Mouse (Mus musculus) limb, embryonic 11.5 days (tissue): ENCODE results near the gene Pef1. TPM values are rescaled to one million over a fixed set of nuclear protein-coding genes. Genes with fewer than 3 reads are reported as not detected.

ENCODE experiments used
- ATAC-seq: fragments of 200-750 bp; cut with Nextera tagmentation; 2 replicates; pipeline ENCODE4 v1.8.0; 2017; ENCODE audit warnings: low read depth; ENCODE audit not compliant: insufficient number of reproducible peaks, low FRiP score, low TSS enrichment
- DNase-seq: peaks from one replicate; pipeline ENCODE4 v3.0.0-alpha.2; 2015; ENCODE audit warnings: low spot score
- H3K27ac ChIP-seq: fragments of 300-500 bp; sonication (generic); replicated peaks from 2 replicates; pipeline ENCODE4 v1.5.1; 2014; ENCODE audit warnings: low read depth, mild to moderate bottlenecking, low read length
- H3K27me3 ChIP-seq: fragments of 300-500 bp; sonication (generic); 2 replicates; pipeline ENCODE4 v1.6.1; 2014; ENCODE audit warnings: mild to moderate bottlenecking, low read length, mixed read lengths; ENCODE audit not compliant: control insufficient read depth, insufficient read depth
- H3K36me3 ChIP-seq: fragments of 300-500 bp; sonication (generic); 2 replicates; pipeline ENCODE4 v1.6.1; 2014; ENCODE audit warnings: mild to moderate bottlenecking, low read length, moderate library complexity, mixed read lengths; ENCODE audit not compliant: control insufficient read depth, insufficient read depth
- H3K4me1 ChIP-seq: fragments of 300-500 bp; sonication (generic); 2 replicates; pipeline ENCODE4 v1.6.1; 2014; ENCODE audit warnings: low read length, mixed read lengths; ENCODE audit not compliant: control insufficient read depth, insufficient read depth
- H3K4me2 ChIP-seq: fragments of 300-500 bp; sonication (generic); 2 replicates; pipeline ENCODE4 v1.6.1; 2014; ENCODE audit warnings: low read depth, mild to moderate bottlenecking, moderate library complexity; ENCODE audit not compliant: severe bottlenecking
- H3K4me3 ChIP-seq: fragments of 300-500 bp; sonication (generic); 2 replicates; pipeline ENCODE4 v1.5.1; 2014; ENCODE audit warnings: low read depth, low read length
- H3K9ac ChIP-seq: fragments of 300-500 bp; sonication (generic); 2 replicates; pipeline ENCODE4 v1.6.1; 2014; ENCODE audit warnings: mild to moderate bottlenecking, low read length
- H3K9me3 ChIP-seq: fragments of 300-500 bp; sonication (generic); 2 replicates; pipeline ENCODE4 v1.6.1; 2016; ENCODE audit warnings: low read length; ENCODE audit not compliant: control insufficient read depth
- WGBS: fragments of 180-500 bp; shearing (Covaris S2); extraction: QIAGEN DNeasy Blood & Tissue Kit; methylation state at CpG from one replicate; pipeline ENCODE4 v1.1.7; 2014; 5-methylcytosine and 5-hydroxymethylcytosine counted together
- polyA plus RNA-seq: library from polyadenylated mRNA; unstranded; fragments of >200 nt; fragmentation: Nextera tagmentation; extraction: Ambion mirVana; gene quantifications from 2 replicates; pipeline ENCODE4 v1.2.1, GENCODE M21; 2014

Pef1 gene
- polyA plus RNA-seq, 1 experiment from 2014 or later: 76.5 TPM

DNA sequence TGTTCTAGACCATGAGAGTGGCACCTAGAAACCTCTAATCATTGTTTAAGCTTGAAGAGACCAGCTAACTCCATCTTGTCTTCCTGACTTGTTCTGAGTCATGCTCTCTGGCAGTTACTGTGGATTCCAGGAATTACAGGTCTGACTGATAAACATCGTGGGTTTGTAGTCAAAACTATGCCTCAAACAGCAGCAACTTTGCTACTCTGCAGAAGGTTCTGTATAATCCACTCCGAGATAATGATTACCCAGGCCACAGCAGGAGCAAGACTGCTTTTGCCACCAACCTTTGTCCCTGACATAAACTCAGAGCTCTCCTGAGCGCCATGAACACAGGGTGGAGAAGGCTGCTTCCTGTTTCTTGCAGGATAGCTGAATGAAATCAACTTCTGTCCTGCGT lies 2.2 kb downstream of the Pef1 start:
- no peak overlapping the region for H3K4me2 ChIP-seq
- H3K4me1 ChIP-seq: peaks cover 4% of the 10 kb centered on the region
- no peak overlapping the region for H3K4me3 ChIP-seq
- no peak for DNase-seq
- H3K27me3 ChIP-seq: no peaks in the 10 kb centered on the region
- H3K36me3 ChIP-seq: no peaks in the 10 kb centered on the region
- H3K9ac ChIP-seq: no peak overlapping the region
- no peaks in the 10 kb centered on the region for H3K9me3 ChIP-seq
- ATAC-seq: no peak
- no peak overlapping the region for H3K27ac ChIP-seq
- 83% methylated on average over 4 of the region's 4 CpGs for WGBS

- ATAC-seq: peak; percentile 67
- no peaks in the 10 kb centered on the region for H3K9me3 ChIP-seq
- no peak for DNase-seq
- peak overlapping the region; percentile 81; the same call in 1 of the 2 replicates for H3K4me2 ChIP-seq
- no peaks in the 10 kb centered on the region for H3K27me3 ChIP-seq
- 13% methylated on average over 14 of the region's 14 CpGs for WGBS
- no peaks in the 10 kb centered on the region for H3K36me3 ChIP-seq
- H3K4me3 ChIP-seq: peak overlapping the region; percentile 68
- peaks cover 4% of the 10 kb centered on the region for H3K4me1 ChIP-seq
- no peak overlapping the region for H3K27ac ChIP-seq
- peak overlapping the region; percentile 73; the same call in 1 of the 2 replicates for H3K9ac ChIP-seq
These were observed 4.7 kb downstream of the Pef1 start for GRCm38 (mm10) chr4:130107065-130107443.

GRCm38 (mm10) chr4:130107444-130108131 lies 5.2 kb downstream of the Pef1 start:
- DNase-seq: peak; percentile 100
- H3K4me2 ChIP-seq: peak overlapping the region; percentile 81
- H3K36me3 ChIP-seq: no peaks in the 10 kb centered on the region
- no peaks in the 10 kb centered on the region for H3K9me3 ChIP-seq
- no peak overlapping the region for H3K27ac ChIP-seq
- no peaks in the 10 kb centered on the region for H3K27me3 ChIP-seq
- peak overlapping the region; percentile 68 for H3K4me3 ChIP-seq
- peaks cover 4% of the 10 kb centered on the region for H3K4me1 ChIP-seq
- H3K9ac ChIP-seq: peak overlapping the region; percentile 73
- peak; percentile 92 for ATAC-seq
- WGBS: under 1% methylated on average over 39 of the region's 39 CpGs

- Histone ChIP-seq H3K27me3 (no peaks in the 10 kb centered on the region), H3K36me3 (no peaks in the 10 kb centered on the region), H3K4me3 (no peak overlapping the region), H3K27ac (no peak overlapping the region), H3K4me2 (no peak overlapping the region), H3K9me3 (no peaks in the 10 kb centered on the region), H3K4me1 (peaks cover 4% of the 10 kb centered on the region), H3K9ac (no peak overlapping the region)
- 67% methylated on average over 3 of the region's 3 CpGs for WGBS
- no peak for DNase-seq
- no peak for ATAC-seq
These were observed 6.6 kb downstream of the Pef1 start for GRCm38 (mm10) chr4:130108929-130109328.

DNA sequence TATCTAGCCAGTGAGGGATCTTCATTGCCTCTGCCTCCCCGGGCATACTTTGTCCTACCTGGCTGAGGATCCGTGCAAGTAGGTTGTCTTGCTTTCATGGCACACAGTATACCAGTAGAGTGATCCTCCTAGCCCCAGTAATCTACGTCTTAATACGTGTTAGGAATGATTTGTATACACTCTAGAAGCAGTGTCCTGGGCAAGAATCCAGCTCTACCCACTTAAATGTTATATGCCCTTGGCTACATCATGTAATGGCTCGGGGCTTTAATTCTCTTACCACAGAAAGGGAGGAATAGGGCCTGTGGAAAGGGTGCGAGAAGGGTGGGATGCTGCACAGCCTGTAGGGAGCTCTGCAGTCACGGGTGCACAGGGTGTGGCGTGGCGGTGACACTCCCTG lies 7.3 kb downstream of the Pef1 start:
- no peak overlapping the region for H3K4me2 ChIP-seq

GRCm38 (mm10) chr4:130110091-130110490 lies 7.7 kb downstream of the Pef1 start:
- no peak overlapping the region for H3K27ac ChIP-seq
- no peak overlapping the region for H3K9ac ChIP-seq
- H3K9me3 ChIP-seq: no peaks in the 10 kb centered on the region
- DNase-seq: no peak
- 88% methylated on average over 7 of the region's 7 CpGs for WGBS
- H3K4me1 ChIP-seq: peaks cover 4% of the 10 kb centered on the region
- no peaks in the 10 kb centered on the region for H3K27me3 ChIP-seq
- no peak overlapping the region for H3K4me2 ChIP-seq
- no peak overlapping the region for H3K4me3 ChIP-seq
- ATAC-seq: no peak
- H3K36me3 ChIP-seq: no peaks in the 10 kb centered on the region

More for the DNA sequence above, 7.3 kb downstream of the Pef1 start:
- DNase-seq (no peak), ATAC-seq (no peak)
- H3K9ac ChIP-seq: no peak overlapping the region
- H3K27me3 ChIP-seq: no peaks in the 10 kb centered on the region
- H3K9me3 ChIP-seq: no peaks in the 10 kb centered on the region
- H3K27ac ChIP-seq: no peak overlapping the region
- H3K36me3 ChIP-seq: no peaks in the 10 kb centered on the region
- peaks cover 4% of the 10 kb centered on the region for H3K4me1 ChIP-seq
- no peak overlapping the region for H3K4me3 ChIP-seq
- WGBS: 93% methylated on average over 9 of the region's 9 CpGs

GRCm38 (mm10) chr4:130112299-130112698 lies 9.9 kb downstream of the Pef1 start:
- no peak overlapping the region for H3K4me2 ChIP-seq
- no peaks in the 10 kb centered on the region for H3K9me3 ChIP-seq
- WGBS: 83% methylated on average over 7 of the region's 7 CpGs

DNA sequence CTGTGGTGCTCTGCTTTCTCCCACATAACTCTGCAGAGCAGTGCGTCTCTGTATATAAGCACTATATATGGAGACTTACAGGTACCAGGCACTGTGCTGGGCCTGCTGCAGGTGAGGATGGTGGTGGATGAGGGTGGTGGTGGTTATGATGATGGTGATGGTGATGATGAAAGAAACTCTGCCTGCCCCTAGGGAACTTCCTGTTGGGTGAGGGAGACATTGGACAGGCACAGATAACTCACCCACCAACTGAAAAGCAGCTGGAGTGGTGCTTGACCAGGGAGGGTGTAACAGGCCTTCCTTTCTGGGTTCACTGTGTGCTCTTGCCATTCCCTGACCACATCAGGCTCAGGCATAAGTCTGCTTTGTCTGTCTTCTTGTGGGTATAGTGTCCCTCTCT lies 10.4 kb downstream of the Pef1 start:
- Histone ChIP-seq H3K27ac (no peak overlapping the region), H3K9ac (no peak overlapping the region), H3K4me1 (peaks cover 4% of the 10 kb centered on the region), H3K27me3 (no peaks in the 10 kb centered on the region), H3K4me2 (no peak overlapping the region), H3K4me3 (no peak overlapping the region), H3K9me3 (no peaks in the 10 kb centered on the region), H3K36me3 (no peaks in the 10 kb centered on the region)
- 97% methylated on average over 1 of the region's 1 CpGs for WGBS
- DNase-seq: no peak
- no peak for ATAC-seq

More at GRCm38 (mm10) chr4:130112299-130112698, 9.9 kb downstream of the Pef1 start:
- Histone ChIP-seq H3K4me3 (no peak overlapping the region), H3K36me3 (no peaks in the 10 kb centered on the region), H3K27ac (no peak overlapping the region), H3K27me3 (no peaks in the 10 kb centered on the region), H3K4me1 (peaks cover 4% of the 10 kb centered on the region), H3K9ac (no peak overlapping the region)
- no peak for DNase-seq
- ATAC-seq: no peak

GRCm38 (mm10) chr4:130120752-130121151 lies 18.4 kb downstream of the Pef1 start:
- H3K27me3 ChIP-seq: no peaks in the 10 kb centered on the region
- no peaks in the 10 kb centered on the region for H3K9me3 ChIP-seq
- H3K4me2 ChIP-seq: no peak overlapping the region
- no peak overlapping the region for H3K9ac ChIP-seq
- DNase-seq (no peak), ATAC-seq (no peak)
- no peak overlapping the region for H3K27ac ChIP-seq
- peaks cover 14% of the 10 kb centered on the region for H3K36me3 ChIP-seq
- H3K4me3 ChIP-seq: no peak overlapping the region
- 94% methylated on average over 4 of the region's 4 CpGs for WGBS
- H3K4me1 ChIP-seq: 0 out of 2 replicates have a peak, but pooled peaks cover under 1% of the 10 kb centered on the region
